Mouse (Mus musculus): ENCODE results near the gene Trnau1ap. TPM values are rescaled to one million over a fixed set of nuclear protein-coding genes. Genes with fewer than 3 reads are reported as not detected.
A peak's percentile ranks its signal among the peaks of the same experiment; 100 is the strongest.
"Not testable (repeated sequence)": the region's sequence is repeated elsewhere in the genome, so short reads cannot be mapped to it uniquely, and the experiment has no call there.

Trnau1ap gene
- polyA plus RNA-seq, 1 experiment from 2014 or later, result 76.6 TPM

DNA sequence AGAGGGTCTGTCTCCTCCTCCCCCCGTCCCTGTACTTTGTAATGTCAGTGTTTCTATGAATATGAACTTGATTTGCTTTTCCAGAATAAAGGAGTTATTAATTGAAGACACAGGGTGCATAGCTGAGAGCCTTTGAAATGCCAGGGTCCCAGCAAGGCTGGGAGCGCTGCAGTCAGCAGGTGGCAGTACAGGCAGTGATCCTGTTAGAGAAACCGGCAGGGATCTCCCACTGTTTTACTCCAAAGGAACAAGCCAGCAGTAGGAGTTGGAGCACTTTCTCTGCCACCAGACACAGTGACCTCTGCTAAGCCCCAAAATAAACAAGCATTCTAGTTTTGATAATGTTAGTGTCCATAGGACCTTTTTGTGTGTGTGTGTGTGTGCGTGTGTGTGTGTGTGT is 36.4 kb downstream of the Trnau1ap start:
- no peak overlapping the region for H3K27ac ChIP-seq (replicated peaks; ENCODE audit: low read depth, low read length)
- DNase-seq (ENCODE audit: low spot score) (peak; percentile 39), ATAC-seq (replicated peaks; ENCODE audit: insufficient number of reproducible peaks, low FRiP score, low TSS enrichment, low read depth) (no peak)
- H3K4me1 ChIP-seq (ENCODE audit: control insufficient read depth, insufficient read depth, low read length), result no peaks in the 10 kb centered on the region
- no peak overlapping the region for H3K4me2 ChIP-seq (ENCODE audit: low read depth, low read length)
- H3K36me3 ChIP-seq (replicated peaks; ENCODE audit: control insufficient read depth, insufficient read depth, low read depth, low read length), result peaks cover 4% of the 10 kb centered on the region
- H3K27me3 ChIP-seq (ENCODE audit: control insufficient read depth, insufficient read depth, low read length), result no peaks in the 10 kb centered on the region
- no peak overlapping the region for H3K9ac ChIP-seq (replicated peaks; ENCODE audit: low read length)
- no peak overlapping the region for H3K4me3 ChIP-seq (ENCODE audit: low read depth, low read length)
- no peaks in the 10 kb centered on the region for H3K9me3 ChIP-seq (replicated peaks; ENCODE audit: control insufficient read depth, low read length)
- 45% methylated on average over 4 of the region's 4 CpGs for WGBS

DNA sequence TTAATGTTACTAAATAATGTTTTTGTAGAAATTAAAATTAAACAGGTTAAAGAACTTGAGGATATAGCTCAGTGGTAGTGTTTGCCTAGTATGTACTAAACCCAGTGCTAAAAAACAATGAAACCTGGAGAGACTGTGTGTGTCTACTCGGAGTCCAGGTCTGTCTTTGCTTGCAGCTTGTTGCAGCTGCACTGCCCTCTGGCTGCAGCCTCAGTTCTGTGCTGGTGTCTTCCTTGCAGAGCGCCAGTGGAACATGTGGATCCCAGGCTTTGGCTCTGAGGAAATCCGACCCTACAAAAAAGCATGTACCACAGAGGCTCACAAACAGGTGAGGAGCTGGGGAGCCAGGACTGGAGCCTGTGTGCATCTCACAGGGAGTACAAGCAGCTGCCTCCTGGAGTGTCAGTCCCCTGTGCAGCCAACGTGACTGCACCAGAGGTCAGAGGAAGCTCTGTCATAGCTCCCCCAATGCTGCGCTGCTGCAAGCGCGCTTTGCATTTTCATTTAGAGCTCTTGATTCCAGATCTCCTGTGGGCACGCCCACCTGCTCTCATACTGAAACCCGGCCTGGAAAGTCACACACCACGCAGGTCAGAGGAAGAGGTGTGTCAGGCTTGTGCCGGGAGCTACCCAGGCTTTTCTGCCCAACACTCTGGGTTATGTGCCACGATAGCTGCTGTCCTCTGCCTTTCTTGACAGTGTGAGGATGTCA is 37.6 kb downstream of the Trnau1ap start:
- no peak overlapping the region for H3K4me3 ChIP-seq (ENCODE audit: low read depth, low read length)
- no peaks in the 10 kb centered on the region for H3K27me3 ChIP-seq (ENCODE audit: control insufficient read depth, insufficient read depth, low read length)
- no peak overlapping the region for H3K4me2 ChIP-seq (ENCODE audit: low read depth, low read length)
- 82% methylated on average over 12 of the region's 12 CpGs for WGBS
- no peak overlapping the region for H3K27ac ChIP-seq (replicated peaks; ENCODE audit: low read depth, low read length)
- H3K4me1 ChIP-seq (ENCODE audit: control insufficient read depth, insufficient read depth, low read length), result no peaks in the 10 kb centered on the region
- H3K9me3 ChIP-seq (replicated peaks; ENCODE audit: control insufficient read depth, low read length), result no peaks in the 10 kb centered on the region
- DNase-seq (ENCODE audit: low spot score), result no peak
- no peak for ATAC-seq (replicated peaks; ENCODE audit: insufficient number of reproducible peaks, low FRiP score, low TSS enrichment, low read depth)
- H3K36me3 ChIP-seq (replicated peaks; ENCODE audit: control insufficient read depth, insufficient read depth, low read depth, low read length), result peaks cover 4% of the 10 kb centered on the region
- H3K9ac ChIP-seq (replicated peaks; ENCODE audit: low read length), result no peak overlapping the region

DNA sequence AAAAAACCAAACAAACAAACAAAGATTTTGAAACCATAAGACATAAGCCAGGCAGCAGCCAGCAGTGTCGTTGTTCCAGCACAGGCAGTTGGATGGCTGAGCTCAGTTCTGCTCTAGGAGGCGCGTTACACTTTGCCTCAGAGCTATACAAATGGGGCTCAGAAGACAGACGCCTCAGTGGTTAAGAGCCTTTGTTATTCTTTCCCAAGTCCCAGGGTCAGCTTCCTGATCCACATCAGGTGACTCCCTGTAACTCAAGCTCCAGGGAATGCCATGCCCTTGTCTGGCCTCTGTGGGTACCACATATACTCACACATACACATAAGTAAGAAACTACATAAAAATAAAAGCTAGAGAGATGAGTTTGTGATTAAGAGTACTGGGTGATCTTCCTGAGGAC is 38.3 kb downstream of the Trnau1ap start:
- ATAC-seq (replicated peaks; ENCODE audit: insufficient number of reproducible peaks, low FRiP score, low TSS enrichment, low read depth) (no peak), DNase-seq (ENCODE audit: low spot score) (no peak)
- Histone ChIP-seq H3K4me2 (ENCODE audit: low read depth, low read length) (no peak overlapping the region), H3K27ac (replicated peaks; ENCODE audit: low read depth, low read length) (no peak overlapping the region), H3K9ac (replicated peaks; ENCODE audit: low read length) (no peak overlapping the region), H3K4me3 (ENCODE audit: low read depth, low read length) (no peak overlapping the region), H3K9me3 (replicated peaks; ENCODE audit: control insufficient read depth, low read length) (no peaks in the 10 kb centered on the region), H3K36me3 (replicated peaks; ENCODE audit: control insufficient read depth, insufficient read depth, low read depth, low read length) (peaks cover 4% of the 10 kb centered on the region), H3K27me3 (ENCODE audit: control insufficient read depth, insufficient read depth, low read length) (no peaks in the 10 kb centered on the region), H3K4me1 (ENCODE audit: control insufficient read depth, insufficient read depth, low read length) (no peaks in the 10 kb centered on the region)
- 86% methylated on average over 4 of the region's 4 CpGs for WGBS

DNA sequence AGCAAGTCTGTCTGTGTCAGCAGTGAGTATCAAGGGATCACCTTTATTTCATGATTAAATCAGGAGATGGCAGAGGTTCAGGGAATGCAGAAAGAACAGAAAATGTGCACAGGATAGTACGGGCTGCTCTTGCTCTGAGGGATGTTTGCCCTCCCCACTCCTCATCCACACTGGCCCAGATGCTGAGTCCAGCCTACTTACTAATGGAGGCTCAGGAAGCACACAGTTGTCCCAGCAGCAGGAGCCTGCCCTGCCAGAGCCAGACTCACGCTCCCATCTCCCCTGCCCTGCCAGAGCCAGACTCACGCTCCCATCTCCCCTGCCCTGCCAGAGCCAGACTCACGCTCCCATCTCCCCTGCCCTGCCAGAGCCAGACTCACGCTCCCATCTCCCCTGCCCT is 40.5 kb downstream of the Trnau1ap start:
- H3K27me3 ChIP-seq (ENCODE audit: control insufficient read depth, insufficient read depth, low read length); H3K9me3 ChIP-seq (replicated peaks; ENCODE audit: control insufficient read depth, low read length); H3K4me2 ChIP-seq (ENCODE audit: low read depth, low read length); H3K4me3 ChIP-seq (ENCODE audit: low read depth, low read length); H3K27ac ChIP-seq (replicated peaks; ENCODE audit: low read depth, low read length); ATAC-seq (replicated peaks; ENCODE audit: insufficient number of reproducible peaks, low FRiP score, low TSS enrichment, low read depth); H3K9ac ChIP-seq (replicated peaks; ENCODE audit: low read length); DNase-seq (ENCODE audit: low spot score); H3K4me1 ChIP-seq (ENCODE audit: control insufficient read depth, insufficient read depth, low read length): not testable (repeated sequence)
- peaks cover 10% of the 10 kb centered on the region for H3K36me3 ChIP-seq (replicated peaks; ENCODE audit: control insufficient read depth, insufficient read depth, low read depth, low read length)
- WGBS, result 83% methylated on average over 3 of the region's 5 CpGs

DNA sequence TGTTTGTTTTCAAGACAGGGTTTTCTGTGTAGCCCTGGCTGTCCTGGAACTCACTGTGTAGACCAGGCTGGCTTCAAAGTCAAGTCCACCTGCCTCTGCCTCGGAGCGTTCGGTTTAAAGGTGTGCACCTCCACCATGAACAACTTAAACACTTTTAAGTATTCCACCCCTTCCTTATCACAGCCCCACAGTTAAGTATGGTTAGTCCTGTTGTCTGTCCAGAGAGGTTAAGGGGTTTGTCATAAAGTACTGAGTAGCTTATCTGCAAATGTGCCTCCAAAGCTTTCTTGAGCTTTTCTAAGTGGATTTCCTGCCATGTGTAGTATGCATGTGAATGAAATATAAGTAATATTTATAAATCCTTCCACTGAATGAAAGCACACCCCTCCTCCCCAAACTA is 53.4 kb downstream of the Trnau1ap start:
- H3K4me1 ChIP-seq (ENCODE audit: control insufficient read depth, insufficient read depth, low read length), result no peaks in the 10 kb centered on the region
- H3K27me3 ChIP-seq (ENCODE audit: control insufficient read depth, insufficient read depth, low read length), result no peaks in the 10 kb centered on the region
- H3K27ac ChIP-seq (replicated peaks; ENCODE audit: low read depth, low read length), result no peak overlapping the region
- H3K9me3 ChIP-seq (replicated peaks; ENCODE audit: control insufficient read depth, low read length), result no peaks in the 10 kb centered on the region
- H3K9ac ChIP-seq (replicated peaks; ENCODE audit: low read length), result no peak overlapping the region
- no peak overlapping the region for H3K4me3 ChIP-seq (ENCODE audit: low read depth, low read length)
- no peaks in the 10 kb centered on the region for H3K36me3 ChIP-seq (replicated peaks; ENCODE audit: control insufficient read depth, insufficient read depth, low read depth, low read length)
- ATAC-seq (replicated peaks; ENCODE audit: insufficient number of reproducible peaks, low FRiP score, low TSS enrichment, low read depth), result no peak
- 84% methylated on average over 3 of the region's 3 CpGs for WGBS
- no peak overlapping the region for H3K4me2 ChIP-seq (ENCODE audit: low read depth, low read length)
- DNase-seq (ENCODE audit: low spot score), result no peak

DNA sequence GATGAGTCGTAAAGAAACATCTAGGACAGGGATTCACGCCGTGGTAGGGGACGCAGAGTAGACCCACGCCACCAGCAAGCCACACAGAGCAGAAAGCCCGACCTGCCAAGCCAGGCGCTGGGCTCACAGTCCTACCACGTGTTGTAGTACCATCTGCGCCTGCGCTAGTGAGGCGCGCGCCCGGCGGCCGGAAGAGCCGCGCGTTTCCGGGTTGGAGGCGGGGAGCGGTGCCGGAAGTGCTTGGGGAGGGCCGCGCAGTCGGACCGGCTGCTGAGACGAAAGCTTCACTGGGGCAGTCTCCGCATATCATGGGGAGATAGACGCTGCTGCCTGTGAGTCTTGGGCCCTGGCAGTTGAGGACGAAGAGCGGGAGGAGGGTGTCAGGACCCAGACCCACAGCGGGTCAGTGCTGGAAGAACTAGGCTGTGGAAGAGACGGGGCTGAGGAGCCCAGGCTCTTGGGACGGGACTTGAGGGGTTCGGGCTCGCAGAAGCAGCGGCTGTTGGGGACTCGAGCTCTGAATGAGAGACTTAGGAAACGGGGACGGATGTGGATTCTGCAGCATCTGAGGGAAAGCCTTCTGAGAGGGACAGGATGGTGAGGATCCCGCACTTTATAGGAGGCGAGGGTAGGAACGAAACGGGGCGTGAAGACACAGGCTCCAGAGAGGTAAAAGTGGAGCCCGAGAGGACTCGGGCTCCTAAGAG is 55.0 kb downstream of the Trnau1ap start, which contains the start of gene Taf12:
Taf12 (plus strand) TSS at position 220 of the 707 bp plus-strand sequence.
- Histone ChIP-seq H3K4me2 (ENCODE audit: low read depth, low read length) (peak within 1 kb of the TSS; percentile 83), H3K27me3 (ENCODE audit: control insufficient read depth, insufficient read depth, low read length) (no peaks in the 10 kb centered on the region), H3K9ac (replicated peaks; ENCODE audit: low read length) (peak within 1 kb of the TSS; percentile 64), H3K4me3 (ENCODE audit: low read depth, low read length) (peak within 1 kb of the TSS; percentile 49), H3K27ac (replicated peaks; ENCODE audit: low read depth, low read length) (peak within 1 kb of the TSS; percentile 59), H3K36me3 (replicated peaks; ENCODE audit: control insufficient read depth, insufficient read depth, low read depth, low read length) (no peaks in the 10 kb centered on the region), H3K9me3 (replicated peaks; ENCODE audit: control insufficient read depth, low read length) (no peaks in the 10 kb centered on the region), H3K4me1 (ENCODE audit: control insufficient read depth, insufficient read depth, low read length) (no peaks in the 10 kb centered on the region)
- ATAC-seq (replicated peaks; ENCODE audit: insufficient number of reproducible peaks, low FRiP score, low TSS enrichment, low read depth), result peak; percentile 71
- WGBS, result under 1% methylated on average over 48 of the region's 48 CpGs
- peak; percentile 95 for DNase-seq (ENCODE audit: low spot score)

DNA sequence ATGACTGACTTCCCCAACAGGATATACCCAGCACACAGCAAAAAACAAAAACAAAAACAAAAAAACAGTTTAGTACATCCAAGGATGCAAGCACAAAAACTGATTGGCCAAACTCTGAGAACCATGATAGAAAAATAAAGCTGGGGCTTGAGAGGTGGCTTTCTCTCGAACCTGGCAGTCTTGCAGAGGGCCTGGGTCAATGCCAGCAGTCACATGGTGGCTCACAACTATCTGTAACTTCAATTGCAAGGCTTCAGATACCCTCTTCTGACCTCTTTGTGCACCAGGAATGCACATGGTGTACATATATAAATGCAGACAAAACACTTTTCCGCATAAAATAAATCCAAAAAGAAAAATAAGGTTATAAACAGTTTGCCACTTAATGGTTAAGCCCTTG is 56.2 kb downstream of the Trnau1ap start:
- Histone ChIP-seq H3K4me3 (ENCODE audit: low read depth, low read length) (no peak overlapping the region), H3K27me3 (ENCODE audit: control insufficient read depth, insufficient read depth, low read length) (no peaks in the 10 kb centered on the region), H3K9ac (replicated peaks; ENCODE audit: low read length) (no peak overlapping the region), H3K4me2 (ENCODE audit: low read depth, low read length) (no peak overlapping the region; the same call in 1 of the 2 replicates), H3K4me1 (ENCODE audit: control insufficient read depth, insufficient read depth, low read length) (no peaks in the 10 kb centered on the region), H3K36me3 (replicated peaks; ENCODE audit: control insufficient read depth, insufficient read depth, low read depth, low read length) (no peaks in the 10 kb centered on the region), H3K27ac (replicated peaks; ENCODE audit: low read depth, low read length) (no peak overlapping the region), H3K9me3 (replicated peaks; ENCODE audit: control insufficient read depth, low read length) (no peaks in the 10 kb centered on the region)
- DNase-seq (ENCODE audit: low spot score) (no peak), ATAC-seq (replicated peaks; ENCODE audit: insufficient number of reproducible peaks, low FRiP score, low TSS enrichment, low read depth) (no peak)
- WGBS, result 79% methylated on average over 2 of the region's 2 CpGs
